Mouse (Mus musculus): ENCODE measurements around the gene Ltf. TPM values are rescaled to one million over a fixed set of nuclear protein-coding genes. Genes with fewer than 3 reads are reported as not detected.

Gene Ltf
- total and polyA plus RNA-seq, 2 experiments from 2014 or later: 0.51 to 0.89 TPM

- H3K27ac ChIP-seq: no peak overlapping the region
- DNase-seq (ENCODE audit: low spot score) (peak; percentile 31), ATAC-seq (no peak)
- 60% methylated on average over 5 of the region's 5 CpGs for WGBS
- no peaks in the 10 kb centered on the region for H3K4me1 ChIP-seq (ENCODE audit: insufficient read depth, low read length)
- peak; percentile 59 for TF ChIP-seq CTCF (IDR thresholded peaks at IDR 0.05; ENCODE audit: low read depth)
- no peaks in the 10 kb centered on the region for H3K36me3 ChIP-seq (ENCODE audit: insufficient read depth, low read length)
- peaks cover 6% of the 10 kb centered on the region for H3K9me3 ChIP-seq (ENCODE audit: low read length)
- H3K27me3 ChIP-seq (ENCODE audit: insufficient read depth, low read length): no peaks in the 10 kb centered on the region
- no peak overlapping the region for H3K4me3 ChIP-seq (ENCODE audit: low read length)
- H3K4me2 ChIP-seq (ENCODE audit: low read depth, low read length): no peak overlapping the region
- H3K9ac ChIP-seq (replicated peaks; ENCODE audit: low read length): no peak overlapping the region
These were observed 58.7 kb downstream of the Ltf start for GRCm38 (mm10) chr9:111077745-111078144.

- H3K9me3 ChIP-seq (ENCODE audit: low read length): no peaks in the 10 kb centered on the region
- 94% methylated on average over 8 of the region's 8 CpGs for WGBS
- H3K27me3 ChIP-seq (ENCODE audit: insufficient read depth, low read length): no peaks in the 10 kb centered on the region
- H3K4me1 ChIP-seq (ENCODE audit: insufficient read depth, low read length): no peaks in the 10 kb centered on the region
- no peak overlapping the region for H3K27ac ChIP-seq
- no peak overlapping the region for H3K4me2 ChIP-seq (ENCODE audit: low read depth, low read length)
- no peak for DNase-seq (ENCODE audit: low spot score)
- ATAC-seq: no peak
- no peak overlapping the region for H3K9ac ChIP-seq (replicated peaks; ENCODE audit: low read length)
- no peak for TF ChIP-seq CTCF (IDR thresholded peaks at IDR 0.05; ENCODE audit: low read depth)
- H3K4me3 ChIP-seq (ENCODE audit: low read length): no peak overlapping the region
- no peaks in the 10 kb centered on the region for H3K36me3 ChIP-seq (ENCODE audit: insufficient read depth, low read length)
These were observed 61.7 kb downstream of the Ltf start for GRCm38 (mm10) chr9:111080801-111081200.

- Histone ChIP-seq H3K9ac (replicated peaks; ENCODE audit: low read length) (no peak overlapping the region), H3K4me1 (ENCODE audit: insufficient read depth, low read length) (no peaks in the 10 kb centered on the region), H3K36me3 (ENCODE audit: insufficient read depth, low read length) (no peaks in the 10 kb centered on the region), H3K4me2 (ENCODE audit: low read depth, low read length) (no peak overlapping the region), H3K27me3 (ENCODE audit: insufficient read depth, low read length) (no peaks in the 10 kb centered on the region), H3K4me3 (ENCODE audit: low read length) (no peak overlapping the region), H3K27ac (no peak overlapping the region), H3K9me3 (ENCODE audit: low read length) (no peaks in the 10 kb centered on the region)
- DNase-seq (ENCODE audit: low spot score) (no peak), ATAC-seq (no peak)
- 86% methylated on average over 5 of the region's 5 CpGs for WGBS
- TF ChIP-seq CTCF (IDR thresholded peaks at IDR 0.05; ENCODE audit: low read depth): no peak
These were observed 62.7 kb downstream of the Ltf start for GRCm38 (mm10) chr9:111081765-111082164.

- no peak overlapping the region for H3K4me3 ChIP-seq (ENCODE audit: low read length)
- DNase-seq (ENCODE audit: low spot score) (no peak), ATAC-seq (no peak)
- H3K27ac ChIP-seq: no peak overlapping the region
- H3K36me3 ChIP-seq (ENCODE audit: insufficient read depth, low read length): no peaks in the 10 kb centered on the region
- no peaks in the 10 kb centered on the region for H3K9me3 ChIP-seq (ENCODE audit: low read length)
- H3K27me3 ChIP-seq (ENCODE audit: insufficient read depth, low read length): no peaks in the 10 kb centered on the region
- H3K4me2 ChIP-seq (ENCODE audit: low read depth, low read length): no peak overlapping the region
- no peak for TF ChIP-seq CTCF (IDR thresholded peaks at IDR 0.05; ENCODE audit: low read depth)
- no peak overlapping the region for H3K9ac ChIP-seq (replicated peaks; ENCODE audit: low read length)
- H3K4me1 ChIP-seq (ENCODE audit: insufficient read depth, low read length): 0 out of 2 replicates have a peak, but pooled peaks cover 3% of the 10 kb centered on the region
- 73% methylated on average over 4 of the region's 4 CpGs for WGBS
These were observed 66.3 kb downstream of the Ltf start for GRCm38 (mm10) chr9:111085329-111085728.

- H3K4me3 ChIP-seq (ENCODE audit: low read length): no peak overlapping the region
- no peak overlapping the region for H3K4me2 ChIP-seq (ENCODE audit: low read depth, low read length)
- TF ChIP-seq CTCF (IDR thresholded peaks at IDR 0.05; ENCODE audit: low read depth): no peak
- H3K9me3 ChIP-seq (ENCODE audit: low read length): no peaks in the 10 kb centered on the region
- no peak overlapping the region for H3K27ac ChIP-seq
- ATAC-seq (no peak), DNase-seq (ENCODE audit: low spot score) (no peak)
- no peak overlapping the region for H3K9ac ChIP-seq (replicated peaks; ENCODE audit: low read length)
- H3K36me3 ChIP-seq (ENCODE audit: insufficient read depth, low read length): no peaks in the 10 kb centered on the region
- 0 out of 2 replicates have a peak, but pooled peaks cover 3% of the 10 kb centered on the region for H3K4me1 ChIP-seq (ENCODE audit: insufficient read depth, low read length)
- no peaks in the 10 kb centered on the region for H3K27me3 ChIP-seq (ENCODE audit: insufficient read depth, low read length)
- WGBS: 65% methylated on average over 6 of the region's 6 CpGs
These were observed 67.1 kb downstream of the Ltf start for GRCm38 (mm10) chr9:111086137-111086536.

GRCm38 (mm10) chr9:111086995-111087606, 68.0 kb downstream of the Ltf start:
- TF ChIP-seq CTCF (IDR thresholded peaks at IDR 0.05; ENCODE audit: low read depth): no peak
- H3K27me3 ChIP-seq (ENCODE audit: insufficient read depth, low read length): no peaks in the 10 kb centered on the region

GRCm38 (mm10) chr9:111087960-111088359, 68.9 kb downstream of the Ltf start:
- Histone ChIP-seq H3K36me3 (ENCODE audit: insufficient read depth, low read length) (no peaks in the 10 kb centered on the region), H3K27me3 (ENCODE audit: insufficient read depth, low read length) (no peaks in the 10 kb centered on the region), H3K9me3 (ENCODE audit: low read length) (no peaks in the 10 kb centered on the region), H3K27ac (no peak overlapping the region), H3K4me3 (ENCODE audit: low read length) (no peak overlapping the region), H3K4me1 (ENCODE audit: insufficient read depth, low read length) (0 out of 2 replicates have a peak, but pooled peaks cover 3% of the 10 kb centered on the region), H3K9ac (replicated peaks; ENCODE audit: low read length) (no peak overlapping the region), H3K4me2 (ENCODE audit: low read depth, low read length) (no peak overlapping the region)
- ATAC-seq (no peak), DNase-seq (ENCODE audit: low spot score) (no peak)
- no peak for TF ChIP-seq CTCF (IDR thresholded peaks at IDR 0.05; ENCODE audit: low read depth)
- 9% methylated on average over 5 of the region's 5 CpGs for WGBS

More at GRCm38 (mm10) chr9:111086995-111087606, 68.0 kb downstream of the Ltf start:
- H3K4me2 ChIP-seq (ENCODE audit: low read depth, low read length): no peak overlapping the region
- no peaks in the 10 kb centered on the region for H3K36me3 ChIP-seq (ENCODE audit: insufficient read depth, low read length)
- ATAC-seq: no peak
- H3K27ac ChIP-seq: no peak overlapping the region
- 35% methylated on average over 3 of the region's 3 CpGs for WGBS
- H3K4me1 ChIP-seq (ENCODE audit: insufficient read depth, low read length): 0 out of 2 replicates have a peak, but pooled peaks cover 3% of the 10 kb centered on the region
- H3K9ac ChIP-seq (replicated peaks; ENCODE audit: low read length): no peak overlapping the region
- H3K4me3 ChIP-seq (ENCODE audit: low read length): no peak overlapping the region
- no peaks in the 10 kb centered on the region for H3K9me3 ChIP-seq (ENCODE audit: low read length)
- no peak for DNase-seq (ENCODE audit: low spot score)

Measured in hindbrain, postnatal 0 days (tissue).